Mouse (Mus musculus) olfactory bulb, adult 2 months (tissue): ENCODE measurements around the gene Cit.

Experiments used
- CTCF ChIP-seq: fragments of 200-500 bp; IDR thresholded peaks from 2 replicates; pipeline ENCODE4 v1.5.1; 2012; ENCODE audit warnings: low read depth, mild to moderate bottlenecking, low read length, moderate library complexity; ENCODE audit not compliant: insufficient read depth
- POLR2A ChIP-seq: fragments of 200-500 bp; IDR thresholded peaks from 2 replicates; pipeline ENCODE4 v1.6.1; 2012; ENCODE audit warnings: mild to moderate bottlenecking, low read depth, low read length, moderate library complexity; ENCODE audit not compliant: insufficient read depth

GRCm38 (mm10) chr5:116042241-116042640, 197.2 kb downstream of the Cit start:
- no peak for TF ChIP-seq POLR2A
- TF ChIP-seq CTCF: no peak
